Mouse (Mus musculus) forebrain, postnatal 0 days (tissue): ENCODE measurements around the gene Vezt. TPM values are rescaled to one million over a fixed set of nuclear protein-coding genes. Genes with fewer than 3 reads are reported as not detected.
A peak's percentile ranks its signal among the peaks of the same experiment; 100 is the strongest.

Experiments
- ATAC-seq: fragments of 200-750 bp; cut with Nextera tagmentation; 2 replicates; pipeline ENCODE4 v1.8.0; 2017; ENCODE audit warnings: mild to moderate bottlenecking, moderate library complexity
- DNase-seq: peaks from one replicate; pipeline ENCODE4 v3.0.0-alpha.2; 2015
- H3K27ac ChIP-seq: fragments of 300-500 bp; sonication (generic); 2 replicates; pipeline ENCODE4 v1.5.1; 2014; ENCODE audit warnings: low read depth, mild to moderate bottlenecking, antibody characterized with exemption, low read length, moderate library complexity, mixed read lengths
- H3K27me3 ChIP-seq: fragments of 300-500 bp; sonication (generic); 2 replicates; pipeline ENCODE4 v1.6.1; 2014; ENCODE audit warnings: mild to moderate bottlenecking, low read length, mixed read lengths; ENCODE audit not compliant: insufficient read depth
- H3K36me3 ChIP-seq: fragments of 300-500 bp; sonication (generic); 2 replicates; pipeline ENCODE4 v1.6.1; 2014; ENCODE audit warnings: mild to moderate bottlenecking, moderate library complexity; ENCODE audit not compliant: insufficient read depth
- H3K4me1 ChIP-seq: fragments of 300-500 bp; sonication (generic); 2 replicates; pipeline ENCODE4 v1.6.1; 2014; ENCODE audit warnings: antibody characterized with exemption; ENCODE audit not compliant: insufficient read depth
- H3K4me2 ChIP-seq: fragments of 300-500 bp; sonication (generic); 2 replicates; pipeline ENCODE4 v1.6.1; 2014; ENCODE audit warnings: low read depth, mild to moderate bottlenecking, moderate library complexity
- H3K4me3 ChIP-seq: fragments of 300-500 bp; sonication (generic); 2 replicates; pipeline ENCODE4 v1.5.1; 2014; ENCODE audit warnings: low read depth, low read length, mixed read lengths
- H3K9ac ChIP-seq: fragments of 300-500 bp; sonication (generic); 2 replicates; pipeline ENCODE4 v1.6.1; 2014; ENCODE audit warnings: mild to moderate bottlenecking
- H3K9me3 ChIP-seq: fragments of 300-500 bp; sonication (generic); 2 replicates; pipeline ENCODE4 v1.6.1; 2016; ENCODE audit warnings: low read length
- CTCF ChIP-seq: sonication (generic); IDR thresholded peaks from 2 replicates; pipeline ENCODE4 v1.5.1; 2016; ENCODE audit warnings: antibody characterized with exemption, control low read depth, low read depth
- WGBS: fragments of 180-500 bp; shearing (Covaris S2); extraction: QIAGEN DNeasy Blood & Tissue Kit; methylation state at CpG from one replicate; pipeline ENCODE4 v1.1.7; 2014; 5-methylcytosine and 5-hydroxymethylcytosine counted together
- polyA plus RNA-seq: library from polyadenylated mRNA; unstranded; fragments of >200 nt; fragmentation: Nextera tagmentation; extraction: Ambion mirVana; gene quantifications from 2 replicates; pipeline ENCODE4 v1.2.1, GENCODE M21; 2015
- total RNA-seq: library from RNA; depleted of rRNA; stranded (reverse); fragments of >200 nt; gene quantifications from 2 replicates; pipeline ENCODE4 v1.2.3, GENCODE M21; 2014

Vezt gene
- total and polyA plus RNA-seq, 2 experiments from 2014 or later, result 40.1 to 66.0 TPM

- H3K4me3 ChIP-seq, result no peak overlapping the region
- H3K9me3 ChIP-seq, result no peaks in the 10 kb centered on the region
- no peak for TF ChIP-seq CTCF
- H3K36me3 ChIP-seq, result peaks cover 78% of the 10 kb centered on the region
- no peaks in the 10 kb centered on the region for H3K27me3 ChIP-seq
- no peak overlapping the region for H3K27ac ChIP-seq
- H3K4me2 ChIP-seq, result no peak overlapping the region
- 92% methylated on average over 10 of the region's 10 CpGs for WGBS
- H3K9ac ChIP-seq, result no peak overlapping the region
- no peak for DNase-seq
- no peak for ATAC-seq
- H3K4me1 ChIP-seq, result no peaks in the 10 kb centered on the region
Observed at GRCm38 (mm10) chr10:94000223-94000622, 35.4 kb downstream of the Vezt start.

- no peaks in the 10 kb centered on the region for H3K4me1 ChIP-seq
- no peak overlapping the region for H3K4me3 ChIP-seq
- H3K4me2 ChIP-seq, result no peak overlapping the region
- ATAC-seq (no peak), DNase-seq (no peak)
- no peak overlapping the region for H3K27ac ChIP-seq
- no peaks in the 10 kb centered on the region for H3K9me3 ChIP-seq
- no peak for TF ChIP-seq CTCF
- H3K9ac ChIP-seq, result no peak overlapping the region
- 96% methylated on average over 1 of the region's 1 CpGs for WGBS
- no peaks in the 10 kb centered on the region for H3K27me3 ChIP-seq
- peaks cover 82% of the 10 kb centered on the region for H3K36me3 ChIP-seq
Observed at GRCm38 (mm10) chr10:93999357-93999756, 36.3 kb downstream of the Vezt start.

GRCm38 (mm10) chr10:93995100-93995499 lies 40.5 kb downstream of the Vezt start:
- no peak overlapping the region for H3K9ac ChIP-seq
- peaks cover 83% of the 10 kb centered on the region for H3K36me3 ChIP-seq
- DNase-seq, result no peak
- ATAC-seq, result no peak
- H3K9me3 ChIP-seq, result no peaks in the 10 kb centered on the region
- no peak for TF ChIP-seq CTCF
- H3K4me3 ChIP-seq, result no peak overlapping the region
- H3K4me2 ChIP-seq, result no peak overlapping the region
- 100% methylated on average over 1 of the region's 1 CpGs for WGBS
- H3K4me1 ChIP-seq, result no peaks in the 10 kb centered on the region
- H3K27me3 ChIP-seq, result no peaks in the 10 kb centered on the region
- no peak overlapping the region for H3K27ac ChIP-seq

DNA sequence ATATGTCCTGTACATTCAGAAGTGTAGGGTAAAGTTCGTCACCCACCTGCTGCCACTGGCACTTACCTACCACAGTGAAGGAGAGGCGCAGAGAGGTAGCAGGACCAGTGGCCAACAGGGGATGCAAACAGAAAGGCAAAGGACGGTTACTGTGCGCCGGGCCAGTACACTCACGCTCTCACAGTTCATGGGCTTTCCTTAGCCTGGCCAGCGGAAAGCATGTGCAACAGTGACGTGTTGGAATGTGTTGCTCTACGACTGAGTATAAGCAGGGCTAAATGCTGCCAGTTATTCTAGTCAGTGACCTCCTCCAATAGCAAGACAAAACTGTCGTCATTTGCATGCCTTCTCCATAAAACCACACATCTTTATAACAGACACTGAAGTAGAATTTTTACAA lies 41.5 kb downstream of the Vezt start:
- Histone ChIP-seq H3K4me2 (no peak overlapping the region), H3K9me3 (no peaks in the 10 kb centered on the region), H3K36me3 (peaks cover 79% of the 10 kb centered on the region), H3K9ac (no peak overlapping the region), H3K4me3 (no peak overlapping the region), H3K27me3 (no peaks in the 10 kb centered on the region), H3K4me1 (no peaks in the 10 kb centered on the region), H3K27ac (no peak overlapping the region)
- DNase-seq (no peak), ATAC-seq (no peak)
- no peak for TF ChIP-seq CTCF
- 95% methylated on average over 10 of the region's 10 CpGs for WGBS

- DNase-seq (no peak), ATAC-seq (no peak)
- no peaks in the 10 kb centered on the region for H3K4me1 ChIP-seq
- peaks cover 60% of the 10 kb centered on the region for H3K36me3 ChIP-seq
- no peaks in the 10 kb centered on the region for H3K27me3 ChIP-seq
- no peak overlapping the region for H3K9ac ChIP-seq
- no peak overlapping the region for H3K4me2 ChIP-seq
- TF ChIP-seq CTCF, result no peak
- H3K27ac ChIP-seq, result no peak overlapping the region
- H3K4me3 ChIP-seq, result no peak overlapping the region
- H3K9me3 ChIP-seq, result no peaks in the 10 kb centered on the region
Observed at GRCm38 (mm10) chr10:93985357-93985756, 50.3 kb downstream of the Vezt start.

- no peak for TF ChIP-seq CTCF
- no peak overlapping the region for H3K4me2 ChIP-seq
- no peaks in the 10 kb centered on the region for H3K27me3 ChIP-seq
- no peaks in the 10 kb centered on the region for H3K9me3 ChIP-seq
- ATAC-seq, result no peak
- H3K36me3 ChIP-seq, result peaks cover 63% of the 10 kb centered on the region
- DNase-seq, result no peak
- no peak overlapping the region for H3K4me3 ChIP-seq
- no peak overlapping the region for H3K27ac ChIP-seq
- H3K9ac ChIP-seq, result no peak overlapping the region
- WGBS, result 38% methylated on average over 10 of the region's 10 CpGs
- H3K4me1 ChIP-seq, result no peaks in the 10 kb centered on the region
Observed at GRCm38 (mm10) chr10:93969306-93969705, 66.3 kb downstream of the Vezt start.

GRCm38 (mm10) chr10:93967486-93967885 lies 68.1 kb downstream of the Vezt start:
- Histone ChIP-seq H3K27ac (no peak overlapping the region), H3K27me3 (no peaks in the 10 kb centered on the region), H3K9ac (no peak overlapping the region), H3K4me3 (no peak overlapping the region), H3K4me2 (no peak overlapping the region), H3K4me1 (no peaks in the 10 kb centered on the region), H3K9me3 (no peaks in the 10 kb centered on the region), H3K36me3 (peaks cover 58% of the 10 kb centered on the region)
- DNase-seq (no peak), ATAC-seq (no peak)
- peak; percentile 24; the same call in 1 of the 2 replicates for TF ChIP-seq CTCF

- ATAC-seq, result no peak
- H3K36me3 ChIP-seq, result no peaks in the 10 kb centered on the region
- TF ChIP-seq CTCF, result no peak
- H3K4me2 ChIP-seq, result no peak overlapping the region
- no peaks in the 10 kb centered on the region for H3K27me3 ChIP-seq
- no peaks in the 10 kb centered on the region for H3K4me1 ChIP-seq
- no peak overlapping the region for H3K4me3 ChIP-seq
- 90% methylated on average over 3 of the region's 3 CpGs for WGBS
- no peak overlapping the region for H3K27ac ChIP-seq
- DNase-seq, result no peak
- H3K9me3 ChIP-seq, result no peaks in the 10 kb centered on the region
- no peak overlapping the region for H3K9ac ChIP-seq
Observed at GRCm38 (mm10) chr10:93954023-93954422, 81.6 kb downstream of the Vezt start.
